ENCODE assay signal across 21 mouse cellular contexts in the genomic region with DNA sequence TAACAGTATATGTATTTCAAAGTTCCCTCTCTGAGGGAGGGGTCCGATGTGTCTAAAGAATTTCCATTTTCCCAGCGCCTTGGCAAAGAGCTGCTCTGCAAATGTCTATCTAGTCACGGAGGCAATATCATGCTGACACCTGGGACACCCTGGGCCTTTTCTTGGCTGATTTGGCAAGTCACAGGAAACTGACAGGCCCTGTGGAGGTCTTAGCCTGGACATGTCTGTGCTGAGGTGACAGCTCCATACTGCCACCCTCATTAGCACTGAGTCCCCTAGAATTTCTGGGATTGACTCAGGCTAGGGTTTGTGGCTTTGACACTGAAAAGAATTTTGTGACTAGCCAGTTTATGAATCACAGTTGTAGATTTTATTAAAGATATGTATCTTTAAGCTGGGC. TPM values are rescaled to one million over a fixed set of nuclear protein-coding genes. Genes with fewer than 3 reads are reported as not detected.
DNase-seq lines count a peak whose midpoint lies in the region; ATAC-seq and TF ChIP-seq lines count a peak whose summit lies in the region.
"Had no signal": no experiment of that assay in that cellular context is flagged by ENCODE, and none has a peak within 500 bp of the region (broad histone marks: within the 10 kb centered on the region; RNA-seq: fewer than 3 reads in every experiment).

No protein-coding gene starts in this region.

- H3K4me2 ChIP-seq in embryonic facial prominence, embryonic 11.5 days (ENCODE audit: low read depth, low read length): no peak overlapping the region
- no peak overlapping the region for H3K4me2 ChIP-seq in myocyte (ENCODE audit: low read depth)
- H3K4me2 ChIP-seq: heart, embryonic 13.5 days; hindbrain, embryonic 12.5 days had no signal

- TF ChIP-seq RAD21 in MEL (IDR thresholded peaks at IDR 0.05; ENCODE audit: low read depth, low read length): no peak

- H3K36me3 ChIP-seq in embryonic facial prominence, embryonic 11.5 days (replicated peaks; ENCODE audit: control insufficient read depth, insufficient read depth, low read depth, low read length): no peaks in the 10 kb centered on the region
- H3K36me3 ChIP-seq in embryonic facial prominence, embryonic 10.5 days (replicated peaks): peaks cover 15% of the 10 kb centered on the region
- H3K36me3 ChIP-seq in MEL (ENCODE audit: control insufficient read depth in 1 of 2, insufficient read depth in 2 of 2, low read length in 2 of 2): no peaks in the 10 kb centered on the region; a peak in 1 of 4 replicates
- no peaks in the 10 kb centered on the region for H3K36me3 ChIP-seq in myocyte (ENCODE audit: control insufficient read depth, insufficient read depth)

- no peak overlapping the region for H3ac ChIP-seq in myocyte (ENCODE audit: control insufficient read depth, insufficient read length)

- 0 out of 2 replicates have a peak, but pooled peaks have one; percentile 39 for ATAC-seq in embryonic facial prominence, embryonic 11.5 days (replicated peaks; ENCODE audit: insufficient number of reproducible peaks, low FRiP score, low TSS enrichment, low read depth)
- ATAC-seq in monocyte, adult 5-6 weeks (replicated peaks; ENCODE audit: insufficient number of reproducible peaks, low FRiP score, low TSS enrichment, poor library complexity, severe bottlenecking): no peak
- ATAC-seq: activated CD4-positive, CD25-positive, alpha-beta regulatory T cell, adult 4 months; Patski had no signal

- H3K27ac ChIP-seq in embryonic facial prominence, embryonic 11.5 days (replicated peaks; ENCODE audit: low read depth, low read length): no peak overlapping the region
- no peak overlapping the region for H3K27ac ChIP-seq in embryonic facial prominence, embryonic 10.5 days (replicated peaks)
- H3K27ac ChIP-seq in MEL (ENCODE audit: control insufficient read depth, low read depth, low read length): no peak overlapping the region
- H3K27ac ChIP-seq: forebrain, embryonic 10.5 days; gastrocnemius, adult 2 months; heart, embryonic 13.5 days; hindbrain, embryonic 12.5 days had no signal

- no peak for DNase-seq in embryonic facial prominence, embryonic 11.5 days (ENCODE audit: low spot score)
- DNase-seq in embryonic facial prominence, embryonic 10.5 days (ENCODE audit: low spot score): no peak
- DNase-seq in left cerebral cortex, postnatal 4 days: peak; percentile 10
- DNase-seq in left cerebral cortex, postnatal 36 days (ENCODE audit: low spot score in 2 of 2): no peak
- DNase-seq in MEL (ENCODE audit: low read depth, low spot score): peak; percentile 40
- DNase-seq in lung, postnatal 4 days: no peak
- DNase-seq: adrenal gland, postnatal 14 days; cerebellum, adult 18-20 months; gastrocnemius, adult 2 months; gastrocnemius, postnatal 25 days; heart, postnatal 36 days; kidney, adult 11 months had no signal

- no peaks in the 10 kb centered on the region for H3K79me2 ChIP-seq in MEL (ENCODE audit: control insufficient read depth, insufficient read depth, low read length, poor library complexity)
- no peaks in the 10 kb centered on the region for H3K79me2 ChIP-seq in myocyte (ENCODE audit: control insufficient read depth, insufficient read depth)

- H3K9me3 ChIP-seq in embryonic facial prominence, embryonic 11.5 days (replicated peaks; ENCODE audit: control insufficient read depth, low read length): no peaks in the 10 kb centered on the region
- no peaks in the 10 kb centered on the region for H3K9me3 ChIP-seq in embryonic facial prominence, embryonic 10.5 days
- H3K9me3 ChIP-seq in MEL (replicated peaks; ENCODE audit: insufficient read depth, low read length): no peaks in the 10 kb centered on the region
- H3K9me3 ChIP-seq: forebrain, embryonic 10.5 days; G1E; heart, embryonic 13.5 days; hindbrain, embryonic 12.5 days had no signal

- TF ChIP-seq POLR2A in MEL (IDR thresholded peaks at IDR 0.05; ENCODE audit: control insufficient read depth in 1 of 2, insufficient read depth in 1 of 2, low read depth in 1 of 2, low read length in 2 of 2, poor library complexity in 1 of 2) (no peak), myocyte (IDR thresholded peaks at IDR 0.05; ENCODE audit: insufficient read length, low read depth) (no peak)

- H3K4me1 ChIP-seq in embryonic facial prominence, embryonic 11.5 days (ENCODE audit: control insufficient read depth, insufficient read depth, low read length): no peaks in the 10 kb centered on the region
- H3K4me1 ChIP-seq in embryonic facial prominence, embryonic 10.5 days: no peaks in the 10 kb centered on the region
- H3K4me1 ChIP-seq in MEL (ENCODE audit: control insufficient read depth in 1 of 2, insufficient read depth in 2 of 2, low read length in 2 of 2): peaks cover 0 to 2% of the 10 kb centered on the region in 2 experiments; a peak in 1 of 4 replicates
- H3K4me1 ChIP-seq: forebrain, embryonic 10.5 days; heart, embryonic 13.5 days; hindbrain, embryonic 12.5 days had no signal

- H3K4me3 ChIP-seq in embryonic facial prominence, embryonic 11.5 days (ENCODE audit: low read depth, low read length): no peak overlapping the region
- no peak overlapping the region for H3K4me3 ChIP-seq in embryonic facial prominence, embryonic 10.5 days
- H3K4me3 ChIP-seq in MEL (ENCODE audit: control insufficient read depth in 1 of 2, insufficient read depth in 1 of 2, low read depth in 2 of 2, low read length in 2 of 2) (no peak overlapping the region), myocyte (no peak overlapping the region)
- H3K4me3 ChIP-seq: erythroblast, embryonic 14.5 days; forebrain, embryonic 10.5 days; gastrocnemius, adult 2 months; heart, embryonic 13.5 days; hindbrain, embryonic 12.5 days had no signal

- TF ChIP-seq EP300 in MEL (IDR thresholded peaks at IDR 0.05; ENCODE audit: low read depth in 1 of 2, low read length in 2 of 2): 0 out of 4 replicates have a peak, but pooled peaks of 1 of the 2 experiments have one; percentile 9

- no peak for TF ChIP-seq CTCF in MEL (IDR thresholded peaks at IDR 0.05 in 2 of 3, conservative IDR thresholded peaks at IDR 0.05 in 1 of 3; ENCODE audit: control insufficient read depth in 1 of 3, insufficient read depth in 1 of 3, low read depth in 2 of 3, low read length in 3 of 3, poor library complexity in 1 of 3, severe bottlenecking in 1 of 3)

- H3K27me3 ChIP-seq in embryonic facial prominence, embryonic 11.5 days (ENCODE audit: control insufficient read depth, insufficient read depth, low read length): no peaks in the 10 kb centered on the region
- H3K27me3 ChIP-seq in embryonic facial prominence, embryonic 10.5 days (replicated peaks; ENCODE audit: low read depth, poor library complexity, severe bottlenecking): no peaks in the 10 kb centered on the region
- H3K27me3 ChIP-seq in MEL (ENCODE audit: control insufficient read depth in 1 of 2, insufficient read depth in 2 of 2, low read length in 2 of 2) (no peaks in the 10 kb centered on the region), myocyte (ENCODE audit: control insufficient read depth, insufficient read depth, insufficient read length) (no peaks in the 10 kb centered on the region)
- H3K27me3 ChIP-seq: heart, embryonic 13.5 days; hindbrain, embryonic 12.5 days; Patski had no signal

- 75% methylated on average over 3 of the region's 3 CpGs for WGBS in embryonic facial prominence, embryonic 11.5 days
- WGBS in embryonic facial prominence, embryonic 10.5 days: 81% methylated on average over 3 of the region's 3 CpGs

- intact Hi-C loops in left cerebral cortex, postnatal 4 days (cut with DNase I): no loop called here
- intact Hi-C loops in left cerebral cortex, postnatal 36 days (cut with DNase I): no loop called here

- no peak overlapping the region for H3K9ac ChIP-seq in embryonic facial prominence, embryonic 11.5 days (replicated peaks; ENCODE audit: low read length)
- H3K9ac ChIP-seq in MEL (ENCODE audit: control insufficient read depth, low read depth, low read length, poor library complexity, severe bottlenecking): no peak overlapping the region
- H3K9ac ChIP-seq: heart, embryonic 13.5 days; hindbrain, embryonic 12.5 days had no signal

TF ChIP-seq in MEL, 35 proteins besides CTCF, POLR2A, EP300 and RAD21 (continues in another document):
- no peak for TF ChIP-seq ELF1 (IDR thresholded peaks at IDR 0.05; ENCODE audit: low read depth, low read length)

TF ChIP-seq in myocyte, 11 proteins besides CTCF, POLR2A, EP300 and RAD21 (continues in another document):
- no peak for TF ChIP-seq MAX (IDR thresholded peaks at IDR 0.05; ENCODE audit: low read depth)

RNA-seq across cellular contexts. Expression of gene Gatad2a, which starts 16.2 kb away (rescaled TPM):
- 64.4 and 78.8 TPM in 2 replicates for polyA plus RNA-seq in embryonic facial prominence, embryonic 11.5 days (2014; fragmentation: Nextera tagmentation; extraction: Ambion mirVana)
- polyA plus RNA-seq in embryonic facial prominence, embryonic 10.5 days (2016; fragmentation: Nextera tagmentation; extraction: Ambion mirVana): 57.3 and 59.9 TPM in 2 replicates
- total RNA-seq in left cerebral cortex, postnatal 4 days (2021): 10 to 100 TPM; 41.9 to 44.8 TPM
- 10 to 100 TPM; 27.3 to 27.6 TPM for total RNA-seq in left cerebral cortex, postnatal 36 days (2021)
- 101 and 111 TPM in 2 replicates for total RNA-seq in MEL (2012; rRNA removed)
- polyA plus RNA-seq in MEL (2012; ENCODE audit: insufficient read depth in 1 of 2, insufficient read length in 2 of 2, low read depth in 1 of 2, low replicate concordance in 2 of 2, missing spikeins in 1 of 2) (100 to 1,000 TPM in 1 of 2 experiments, 10 to 100 TPM in 1; 38.0 to 129 TPM), myocyte (2012; fragmentation: generic; extraction: Trizol) (46.7 TPM)
- 65.6 to 93.7 TPM (median 68.3 TPM) in 3 replicates for total RNA-seq in monocyte, adult 5-6 weeks (2017)

RNA-seq across cellular contexts. Expression of gene Mau2, which starts 30.2 kb away (rescaled TPM):
- polyA plus RNA-seq in embryonic facial prominence, embryonic 11.5 days (2014; fragmentation: Nextera tagmentation; extraction: Ambion mirVana): 44.8 and 47.8 TPM in 2 replicates
- 63.9 and 67.3 TPM in 2 replicates for polyA plus RNA-seq in embryonic facial prominence, embryonic 10.5 days (2016; fragmentation: Nextera tagmentation; extraction: Ambion mirVana)
- total RNA-seq in left cerebral cortex, postnatal 4 days (2021): 10 to 100 TPM; 87.6 to 88.9 TPM
- 10 to 100 TPM; 71.3 to 78.7 TPM for total RNA-seq in left cerebral cortex, postnatal 36 days (2021)
- 39.0 and 39.2 TPM in 2 replicates for total RNA-seq in MEL (2012; rRNA removed)
- polyA plus RNA-seq in MEL (2012; ENCODE audit: insufficient read depth in 1 of 2, insufficient read length in 2 of 2, low read depth in 1 of 2, low replicate concordance in 2 of 2, missing spikeins in 1 of 2): 10 to 100 TPM in 1 of 2 experiments, not detected in 1; 43.4 TPM
- polyA plus RNA-seq in myocyte (2012; fragmentation: generic; extraction: Trizol): 27.4 TPM
- total RNA-seq in monocyte, adult 5-6 weeks (2017): 58.1 to 68.4 TPM (median 66.0 TPM) in 3 replicates

RNA-seq across cellular contexts. Expression of gene Sugp1, which starts 30.3 kb away (rescaled TPM):
- polyA plus RNA-seq in embryonic facial prominence, embryonic 11.5 days (2014; fragmentation: Nextera tagmentation; extraction: Ambion mirVana): 29.1 and 32.1 TPM in 2 replicates
- 53.5 and 56.5 TPM in 2 replicates for polyA plus RNA-seq in embryonic facial prominence, embryonic 10.5 days (2016; fragmentation: Nextera tagmentation; extraction: Ambion mirVana)
- total RNA-seq in left cerebral cortex, postnatal 4 days (2021): 10 to 100 TPM; 48.5 to 52.6 TPM
- 10 to 100 TPM; 48.5 to 53.4 TPM for total RNA-seq in left cerebral cortex, postnatal 36 days (2021)
- 27.1 and 29.9 TPM in 2 replicates for total RNA-seq in MEL (2012; rRNA removed)
- 10 to 100 TPM in 1 of 2 experiments, not detected in 1; 45.5 TPM for polyA plus RNA-seq in MEL (2012; ENCODE audit: insufficient read depth in 1 of 2, insufficient read length in 2 of 2, low read depth in 1 of 2, low replicate concordance in 2 of 2, missing spikeins in 1 of 2)
- polyA plus RNA-seq in myocyte (2012; fragmentation: generic; extraction: Trizol): 38.4 TPM
- total RNA-seq in monocyte, adult 5-6 weeks (2017): 32.1 to 49.3 TPM (median 38.7 TPM) in 3 replicates

Comparison
In these comparisons a context has a peak if more than half of its experiments do, and no peak if none do; other contexts are left out.
1. DNase-seq: peak in left cerebral cortex, postnatal 4 days (single experiment) and MEL (single experiment); none in embryonic facial prominence, embryonic 11.5 days (single experiment), embryonic facial prominence, embryonic 10.5 days (single experiment), left cerebral cortex, postnatal 36 days (0 of 2) and lung, postnatal 4 days (0 of 2).